Mouse (Mus musculus): ENCODE results near the gene Mtx1. TPM values are rescaled to one million over a fixed set of nuclear protein-coding genes. Genes with fewer than 3 reads are reported as not detected.

Gene Mtx1
- polyA plus RNA-seq, 1 experiment: 257 TPM

DNA sequence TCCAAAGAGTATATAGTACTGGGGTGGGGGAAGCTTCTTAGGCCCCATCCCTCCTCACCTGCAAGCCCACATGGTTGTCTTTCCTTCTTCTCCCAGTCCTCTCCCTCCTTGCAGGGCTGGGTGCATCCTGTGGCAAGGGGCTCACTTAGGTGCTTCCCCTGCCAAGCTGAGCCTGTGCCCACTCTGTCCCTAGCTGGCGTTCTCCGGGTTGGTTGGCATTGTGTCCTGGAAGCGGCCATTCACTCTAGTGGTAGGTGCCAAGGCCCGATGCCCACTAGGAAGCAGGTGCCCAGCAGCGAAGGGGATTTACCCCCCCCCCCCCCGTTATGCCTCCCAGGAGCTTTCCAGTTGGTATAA, 43.0 kb downstream of the Mtx1 start:
- no peak overlapping the region for H3K27ac ChIP-seq (ENCODE audit: insufficient read depth, low read depth, low read length)
- no peak overlapping the region for H3K4me3 ChIP-seq (ENCODE audit: insufficient read depth, low read depth, low read length)
- no peak for DNase-seq
- H3K4me1 ChIP-seq (ENCODE audit: control insufficient read depth, insufficient read depth, low read length): no peaks in the 10 kb centered on the region
- TF ChIP-seq POLR2A (IDR thresholded peaks at IDR 0.05; ENCODE audit: low read depth, low read length) (no peak), CTCF (conservative IDR thresholded peaks at IDR 0.05; ENCODE audit: insufficient read depth, insufficient read length, low read depth, low read length) (no peak)
- H3K36me3 ChIP-seq (ENCODE audit: control insufficient read depth, insufficient read depth, low read length): no peaks in the 10 kb centered on the region; the same call in 1 of the 2 replicates
- WGBS: 68% methylated on average over 6 of the region's 6 CpGs
- H3K27me3 ChIP-seq (replicated peaks; ENCODE audit: control insufficient read depth, insufficient read depth, low read length): no peaks in the 10 kb centered on the region

DNA sequence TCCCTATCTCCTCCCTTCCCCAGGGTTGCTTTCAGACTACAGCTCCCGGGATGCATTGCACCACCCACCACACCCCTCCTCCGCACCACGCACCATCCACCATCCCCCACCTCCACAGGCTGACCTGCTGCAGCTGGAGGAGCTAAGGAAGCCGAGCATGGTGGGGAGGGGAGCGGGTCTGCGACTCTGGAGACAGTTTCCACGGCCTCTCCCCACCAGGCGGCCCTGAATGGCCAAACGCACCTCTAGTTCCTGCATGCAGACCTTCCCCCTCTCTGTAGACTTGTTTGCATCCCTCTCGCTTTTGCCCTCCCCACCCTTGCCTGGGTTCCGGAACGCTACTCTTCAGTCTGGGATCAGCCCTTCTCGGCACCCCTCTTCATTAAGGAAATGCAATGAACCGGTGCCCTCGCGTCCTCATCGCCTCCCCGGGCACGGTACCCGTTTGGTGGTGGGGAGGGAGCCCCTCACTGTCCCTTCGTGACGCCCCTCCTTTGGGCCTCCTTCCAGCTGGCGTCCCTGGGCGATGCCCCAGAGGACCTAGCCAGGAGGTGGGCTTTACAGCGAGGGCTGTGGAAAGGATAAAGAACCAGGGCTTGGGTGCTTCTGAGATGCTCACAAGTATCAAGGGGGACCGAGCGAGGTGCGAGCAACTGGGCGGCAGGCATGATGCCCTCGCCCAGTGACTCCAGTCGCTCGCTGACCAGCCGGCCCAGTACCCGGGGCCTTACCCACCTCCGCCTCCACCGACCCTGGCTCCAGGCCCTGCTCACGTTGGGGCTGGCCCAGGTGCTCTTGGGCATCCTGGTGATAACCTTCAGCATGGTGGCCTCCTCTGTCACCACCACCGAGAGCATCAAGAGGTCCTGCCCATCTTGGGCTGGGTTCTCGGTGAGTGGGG, 43.6 kb downstream of the Mtx1 start, which contains the start of gene Fam189b:
Gene Fam189b (plus strand): TSS at position 86 of the 901 bp plus-strand sequence.
- Histone ChIP-seq H3K4me1 (ENCODE audit: control insufficient read depth, insufficient read depth, low read length) (peaks cover under 1% of the 10 kb centered on the region), H3K36me3 (ENCODE audit: control insufficient read depth, insufficient read depth, low read length) (no peaks in the 10 kb centered on the region; the same call in 1 of the 2 replicates), H3K4me3 (ENCODE audit: insufficient read depth, low read depth, low read length) (peak within 1 kb of the TSS; percentile 82), H3K27me3 (replicated peaks; ENCODE audit: control insufficient read depth, insufficient read depth, low read length) (no peaks in the 10 kb centered on the region), H3K27ac (ENCODE audit: insufficient read depth, low read depth, low read length) (peak within 1 kb of the TSS; percentile 36; the same call in 1 of the 2 replicates)
- TF ChIP-seq CTCF (conservative IDR thresholded peaks at IDR 0.05; ENCODE audit: insufficient read depth, insufficient read length, low read depth, low read length) (no peak), POLR2A (IDR thresholded peaks at IDR 0.05; ENCODE audit: low read depth, low read length) (peak; percentile 72)
- DNase-seq: peak; percentile 87
- 8% methylated on average over 39 of the region's 39 CpGs for WGBS

DNA sequence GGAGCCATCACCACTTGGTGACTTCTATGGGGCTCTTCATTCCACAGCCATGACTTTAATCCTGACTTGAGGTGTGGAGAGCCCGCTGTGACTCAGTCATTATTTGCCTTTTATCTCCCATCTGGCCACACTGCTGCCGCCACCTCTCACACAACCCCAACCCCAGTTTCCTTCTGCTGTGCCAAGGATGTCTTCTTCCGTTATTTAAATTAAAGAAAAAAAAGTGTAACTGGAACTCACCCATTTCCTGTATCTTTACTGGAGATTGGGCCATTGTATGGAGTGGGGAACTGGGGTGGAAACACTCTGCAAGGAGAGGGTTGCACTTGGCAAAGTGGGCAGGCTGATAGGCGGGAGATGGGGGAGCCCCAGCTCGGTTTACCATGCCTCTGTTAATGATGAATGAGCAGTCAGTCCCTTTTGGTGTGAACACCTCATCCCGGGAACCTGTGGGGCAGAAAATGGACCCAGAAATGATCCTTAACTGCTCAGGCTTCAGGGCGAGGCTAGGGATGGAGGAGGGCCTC, 44.3 kb downstream of the Mtx1 start:
- Histone ChIP-seq H3K27ac (ENCODE audit: insufficient read depth, low read depth, low read length) (no peak overlapping the region), H3K27me3 (replicated peaks; ENCODE audit: control insufficient read depth, insufficient read depth, low read length) (no peaks in the 10 kb centered on the region), H3K4me3 (ENCODE audit: insufficient read depth, low read depth, low read length) (no peak overlapping the region), H3K36me3 (ENCODE audit: control insufficient read depth, insufficient read depth, low read length) (no peaks in the 10 kb centered on the region; the same call in 1 of the 2 replicates), H3K4me1 (ENCODE audit: control insufficient read depth, insufficient read depth, low read length) (peaks cover 4% of the 10 kb centered on the region)
- no peak for DNase-seq
- WGBS: 40% methylated on average over 7 of the region's 7 CpGs
- TF ChIP-seq POLR2A (IDR thresholded peaks at IDR 0.05; ENCODE audit: low read depth, low read length): no peak

DNA sequence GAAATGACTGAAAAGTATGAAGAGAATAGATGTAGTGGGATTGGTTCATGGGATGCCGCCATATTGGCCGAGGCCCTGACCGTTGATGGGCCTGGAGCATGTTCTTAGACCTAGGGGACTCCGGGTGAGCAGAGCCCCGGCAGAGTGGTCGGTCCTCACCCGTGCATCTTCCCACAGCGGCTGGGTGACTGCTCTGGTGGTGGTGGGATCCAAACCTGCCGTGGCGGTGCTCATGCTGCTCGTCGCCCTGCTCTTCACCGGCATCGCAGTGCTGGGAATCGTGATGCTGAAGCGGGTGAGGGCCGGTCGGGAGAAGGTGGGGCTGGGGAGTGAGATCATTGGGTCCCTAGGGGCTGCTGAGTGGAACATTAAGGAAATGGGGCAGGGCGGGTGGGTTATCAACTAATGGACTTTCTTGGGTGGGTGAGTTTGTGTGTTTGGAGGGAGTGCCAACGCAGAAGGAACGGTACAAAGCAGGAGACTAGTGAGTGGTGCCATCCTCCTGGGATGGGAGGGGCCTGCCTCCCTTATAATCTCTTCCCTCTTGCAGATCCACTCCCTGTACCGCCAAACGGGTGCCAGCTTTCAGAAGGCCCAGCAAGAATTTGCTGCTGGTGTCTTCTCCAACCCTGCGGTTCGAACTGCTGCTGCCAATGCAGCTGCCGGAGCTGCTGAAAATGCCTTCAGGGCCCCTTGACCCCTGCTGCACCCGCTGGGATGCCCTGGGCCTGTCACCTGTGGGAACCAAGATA, 45.0 kb downstream of the Mtx1 start:
- 92% methylated on average over 27 of the region's 27 CpGs for WGBS
- H3K4me1 ChIP-seq (ENCODE audit: control insufficient read depth, insufficient read depth, low read length): peaks cover 4% of the 10 kb centered on the region

DNA sequence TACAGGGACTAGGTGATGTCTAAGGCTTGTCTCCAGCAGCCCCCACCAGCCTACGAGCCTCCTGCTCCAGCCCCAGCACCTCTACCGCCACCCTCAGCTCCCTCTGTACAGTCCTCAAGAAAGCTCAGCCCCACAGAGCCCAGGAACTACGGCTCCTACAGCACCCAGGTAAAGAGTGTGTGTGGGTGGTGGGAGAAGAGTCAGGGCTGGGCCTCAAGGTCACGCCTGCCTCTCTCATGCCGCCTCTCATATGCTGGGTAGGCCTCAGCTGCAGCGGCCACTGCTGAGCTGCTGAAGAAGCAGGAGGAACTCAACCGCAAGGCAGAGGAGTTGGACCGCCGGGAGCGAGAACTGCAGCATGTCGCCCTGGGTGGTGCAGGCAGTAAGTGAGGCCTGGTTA, 47.8 kb downstream of the Mtx1 start:
- Histone ChIP-seq H3K4me1 (ENCODE audit: control insufficient read depth, insufficient read depth, low read length) (peaks cover 4% of the 10 kb centered on the region), H3K36me3 (ENCODE audit: control insufficient read depth, insufficient read depth, low read length) (peaks cover 2% of the 10 kb centered on the region)

More for the DNA sequence above, 45.0 kb downstream of the Mtx1 start:
- Histone ChIP-seq H3K36me3 (ENCODE audit: control insufficient read depth, insufficient read depth, low read length) (no peaks in the 10 kb centered on the region; the same call in 1 of the 2 replicates), H3K4me3 (ENCODE audit: insufficient read depth, low read depth, low read length) (no peak overlapping the region), H3K27me3 (replicated peaks; ENCODE audit: control insufficient read depth, insufficient read depth, low read length) (no peaks in the 10 kb centered on the region), H3K27ac (ENCODE audit: insufficient read depth, low read depth, low read length) (no peak overlapping the region)
- DNase-seq: no peak
- TF ChIP-seq CTCF (conservative IDR thresholded peaks at IDR 0.05; ENCODE audit: insufficient read depth, insufficient read length, low read depth, low read length) (no peak), POLR2A (IDR thresholded peaks at IDR 0.05; ENCODE audit: low read depth, low read length) (no peak)

DNA sequence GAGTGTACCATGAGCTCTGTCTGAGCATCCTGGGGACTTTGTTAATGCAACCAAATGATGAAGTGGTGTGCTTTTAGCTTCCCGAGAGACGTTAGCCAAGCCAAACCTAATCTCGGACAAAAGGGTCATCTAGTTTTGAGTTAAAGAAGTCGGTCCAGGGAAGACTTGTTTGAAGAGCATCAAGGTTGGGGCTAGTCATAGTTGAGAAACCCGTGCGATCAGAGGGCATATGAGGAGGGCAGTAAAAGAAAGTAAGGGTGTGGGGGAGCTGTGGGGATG, 48.8 kb downstream of the Mtx1 start:
- Histone ChIP-seq H3K27me3 (replicated peaks; ENCODE audit: control insufficient read depth, insufficient read depth, low read length) (no peaks in the 10 kb centered on the region), H3K36me3 (ENCODE audit: control insufficient read depth, insufficient read depth, low read length) (peaks cover 2% of the 10 kb centered on the region), H3K27ac (ENCODE audit: insufficient read depth, low read depth, low read length) (peak overlapping the region; percentile 71; the same call in 1 of the 2 replicates), H3K4me1 (ENCODE audit: control insufficient read depth, insufficient read depth, low read length) (peaks cover 4% of the 10 kb centered on the region), H3K4me3 (ENCODE audit: insufficient read depth, low read depth, low read length) (peak overlapping the region; percentile 90)
- WGBS: 5% methylated on average over 6 of the region's 6 CpGs
- TF ChIP-seq POLR2A (IDR thresholded peaks at IDR 0.05; ENCODE audit: low read depth, low read length) (no peak), CTCF (conservative IDR thresholded peaks at IDR 0.05; ENCODE audit: insufficient read depth, insufficient read length, low read depth, low read length) (no peak)
- DNase-seq: no peak

More for the DNA sequence above, 47.8 kb downstream of the Mtx1 start:
- DNase-seq: no peak
- Histone ChIP-seq H3K4me3 (ENCODE audit: insufficient read depth, low read depth, low read length) (no peak overlapping the region), H3K27me3 (replicated peaks; ENCODE audit: control insufficient read depth, insufficient read depth, low read length) (no peaks in the 10 kb centered on the region), H3K27ac (ENCODE audit: insufficient read depth, low read depth, low read length) (no peak overlapping the region)
- 88% methylated on average over 11 of the region's 11 CpGs for WGBS
- no peak for TF ChIP-seq POLR2A (IDR thresholded peaks at IDR 0.05; ENCODE audit: low read depth, low read length)
- TF ChIP-seq CTCF (conservative IDR thresholded peaks at IDR 0.05; ENCODE audit: insufficient read depth, insufficient read length, low read depth, low read length): no peak
